Mouse (Mus musculus): ENCODE measurements around the gene Actn2.

The Actn2 gene

DNA sequence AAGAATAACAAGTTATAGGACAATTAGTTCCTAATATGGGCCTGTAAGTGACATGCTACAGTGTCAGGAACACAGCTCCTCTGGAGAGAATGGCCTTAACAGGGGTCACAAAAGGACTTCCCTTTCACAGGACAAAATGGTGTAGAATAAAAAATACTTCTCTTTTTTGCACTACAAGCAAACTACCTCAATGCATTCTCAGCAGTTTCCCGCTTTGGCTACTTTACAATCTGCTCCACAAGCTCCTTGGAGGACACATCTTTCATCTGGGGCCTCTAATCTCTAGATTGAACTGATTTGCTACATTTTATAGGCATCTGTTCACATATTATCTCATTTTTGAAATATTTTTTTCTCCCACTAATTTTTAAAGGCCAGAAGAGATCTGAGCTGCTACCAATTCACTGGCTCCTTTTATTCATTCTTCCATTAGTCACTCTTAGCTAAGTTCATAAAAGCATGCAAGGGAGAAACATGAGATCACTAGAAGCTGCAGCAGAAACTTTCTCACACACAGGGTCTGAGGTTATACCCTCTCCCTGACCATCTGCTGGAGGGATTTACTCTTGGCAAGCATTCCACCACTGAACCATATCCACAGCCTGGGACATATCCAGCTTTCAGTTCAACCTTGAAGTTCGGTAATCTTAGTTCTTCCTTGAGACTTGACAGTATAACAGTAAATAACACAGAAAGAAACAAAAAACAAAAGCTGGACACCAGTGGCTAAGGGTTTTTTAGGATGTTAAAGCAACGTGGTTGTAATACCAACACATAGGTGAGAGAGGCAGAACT lies 84.5 kb downstream of the Actn2 start:
- no peak for DNase-seq

DNA sequence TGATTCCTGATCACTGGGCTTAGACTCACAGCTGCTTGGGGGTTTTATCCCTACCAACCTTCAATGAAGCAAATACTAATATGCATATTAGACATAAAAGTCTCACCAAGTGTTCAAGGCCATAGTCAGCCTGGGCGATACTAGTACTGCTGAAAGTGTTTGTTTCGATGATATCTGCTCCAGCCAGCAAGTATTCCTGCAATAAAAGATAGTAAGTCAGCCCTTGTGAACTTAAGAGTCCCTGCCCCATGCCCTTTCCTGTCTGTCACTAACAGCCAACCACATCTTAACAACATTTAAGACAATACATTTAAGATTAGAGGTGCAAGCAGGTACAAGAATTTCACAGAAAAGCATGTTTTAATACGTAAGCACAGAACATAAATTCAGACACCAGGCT lies 90.1 kb downstream of the Actn2 start:
- DNase-seq: no peak

DNA sequence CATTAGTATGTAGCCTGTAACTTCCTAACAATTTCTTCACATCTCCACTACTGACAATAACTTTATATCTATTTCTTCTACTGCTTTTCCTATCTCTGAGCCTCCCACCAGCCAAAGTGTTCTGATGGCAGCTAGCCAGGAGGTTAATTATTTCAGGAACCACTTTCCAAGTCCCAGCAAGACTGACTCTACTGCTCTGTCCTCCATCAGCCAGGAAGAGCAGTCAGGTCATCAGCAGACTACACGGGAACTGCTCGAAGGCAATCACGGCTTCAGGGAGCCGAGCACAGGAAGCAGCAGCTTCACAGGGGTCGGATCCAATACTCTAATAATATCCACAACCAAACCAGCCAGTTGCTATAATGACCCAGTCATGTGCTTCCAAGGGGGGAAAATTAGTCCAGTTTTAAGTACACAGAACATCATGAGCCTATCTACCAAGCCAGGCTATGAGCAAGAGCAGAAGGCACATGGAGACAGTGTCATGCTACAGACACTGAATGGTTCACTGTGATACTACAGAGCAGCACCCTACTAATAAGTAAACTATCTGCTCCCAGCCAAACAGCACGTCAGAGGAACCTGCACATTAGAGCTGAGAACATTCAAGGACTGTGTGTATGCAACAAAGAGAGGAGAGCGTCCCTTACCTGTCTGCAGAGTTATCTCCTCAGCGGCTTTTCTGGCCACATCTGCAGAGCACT lies 91.2 kb downstream of the Actn2 start:
- no peak for DNase-seq

DNA sequence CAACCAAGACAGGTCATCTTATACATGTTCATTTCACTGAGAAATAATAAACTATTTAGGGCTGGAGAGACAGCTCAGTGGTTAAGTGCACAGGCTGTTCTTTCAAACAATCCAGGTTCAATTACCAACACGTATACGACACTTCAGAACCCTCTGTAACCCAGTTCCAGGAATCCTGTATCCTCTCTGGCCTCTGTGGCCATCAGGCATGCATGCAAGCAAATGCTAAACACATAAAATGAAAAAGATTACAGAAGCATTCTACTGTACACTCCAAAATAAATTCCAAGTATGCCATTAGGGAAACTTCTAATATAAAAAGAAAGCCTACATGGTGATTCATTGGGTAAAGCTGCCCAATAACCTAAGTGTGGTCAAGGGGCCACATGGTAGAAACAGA lies 94.6 kb downstream of the Actn2 start:
- no peak for DNase-seq

- DNase-seq: no peak
These were observed 96.6 kb downstream of the Actn2 start for GRCm38 (mm10) chr13:12243991-12244390.

GRCm38 (mm10) chr13:12232141-12232540 lies 108.4 kb downstream of the Actn2 start:
- no peak for DNase-seq

GRCm38 (mm10) chr13:12228248-12228647 lies 112.3 kb downstream of the Actn2 start:
- no peak for DNase-seq

- peak; percentile 10 for DNase-seq
These were observed 113.0 kb downstream of the Actn2 start for GRCm38 (mm10) chr13:12227606-12228005.

Data from lung, postnatal 10 days (tissue).